Comparison of ENCODE assay signal across 8 mouse cellular contexts in genomic region chr2:180919913-180920809, GRCm38 (mm10). TPM values are rescaled to one million over a fixed set of nuclear protein-coding genes. Genes with fewer than 3 reads are reported as not detected.
A peak's percentile ranks its signal among the peaks of the same experiment; 100 is the strongest.
DNase-seq lines count a peak whose midpoint lies in the region; ATAC-seq and TF ChIP-seq lines count a peak whose summit lies in the region.

No protein-coding gene starts in this region.

- no peak for TF ChIP-seq CTCF in layer of hippocampus, adult 2 months (conservative IDR thresholded peaks at IDR 0.05)
- TF ChIP-seq CTCF in gastrocnemius, adult 2 months (IDR thresholded peaks at IDR 0.05) = no peak

- H3K4me3 ChIP-seq in layer of hippocampus, adult 2 months = peak overlapping the region; percentile 97
- peak overlapping the region; percentile 100 for H3K4me3 ChIP-seq in gastrocnemius, adult 2 months

- intact Hi-C loops in gastrocnemius, adult 2 months (cut with DNase I) = no loop called here

- ATAC-seq in megakaryocyte, adult 5-6 weeks (ENCODE audit: poor library complexity, severe bottlenecking) = peak; percentile 36

- H3K27ac ChIP-seq in layer of hippocampus, adult 2 months = peak overlapping the region; percentile 81
- peak overlapping the region; percentile 93 for H3K27ac ChIP-seq in gastrocnemius, adult 2 months

- no peak for DNase-seq in layer of hippocampus, adult 2 months (ENCODE audit: low spot score in 2 of 2)
- DNase-seq in layer of hippocampus, adult 9-10 months (ENCODE audit: low spot score) = no peak
- DNase-seq in R1 (ENCODE audit: low read depth, low spot score) = peak; percentile 38
- DNase-seq in gastrocnemius, adult 2 months = no peak
- DNase-seq in kidney, postnatal 10 days = peak; percentile 58
- peak; percentile 43 to 80 for DNase-seq in spleen, postnatal 4 days (ENCODE audit: low spot score in 2 of 2)
- no peak for DNase-seq in embryo, embryonic 10.5 days (ENCODE audit: low spot score)

RNA-seq across cellular contexts. Expression of gene Ythdf1, which starts 0.6 kb away (rescaled TPM):
- 10 to 100 TPM; 54.1 to 54.2 TPM for total RNA-seq in layer of hippocampus, adult 2 months (2021)
- 10 to 100 TPM; 41.9 to 42.1 TPM for total RNA-seq in gastrocnemius, adult 2 months (2021)
- total RNA-seq in megakaryocyte, adult 5-6 weeks (2015) = 54.2 and 55.4 TPM in 2 replicates
- 24.1 and 26.0 TPM in 2 replicates for total RNA-seq in megakaryocyte, adult 5-6 weeks (2017)

RNA-seq across cellular contexts. Expression of gene Birc7, which starts 8.7 kb away (rescaled TPM):
- not detected for total RNA-seq in layer of hippocampus, adult 2 months (2021)
- not detected for total RNA-seq in gastrocnemius, adult 2 months (2021)
- not detected in 2 replicates for total RNA-seq in megakaryocyte, adult 5-6 weeks (2015)
- total RNA-seq in megakaryocyte, adult 5-6 weeks (2017) = not detected in 2 replicates

RNA-seq across cellular contexts. Expression of gene Nkain4, which starts 34.3 kb away (rescaled TPM):
- total RNA-seq in layer of hippocampus, adult 2 months (2021) = 10 to 100 TPM; 54.3 to 55.1 TPM
- total RNA-seq in gastrocnemius, adult 2 months (2021) = under 1 TPM in 1 of 2 experiments, not detected in 1; 0.78 TPM
- total RNA-seq in megakaryocyte, adult 5-6 weeks (2015) = not detected in 2 replicates
- not detected in 2 replicates for total RNA-seq in megakaryocyte, adult 5-6 weeks (2017)

RNA-seq across cellular contexts. Expression of gene Arfgap1, which starts 46.9 kb away (rescaled TPM):
- 100 to 1,000 TPM; 139 to 144 TPM for total RNA-seq in layer of hippocampus, adult 2 months (2021)
- 10 to 100 TPM; 32.5 to 38.5 TPM for total RNA-seq in gastrocnemius, adult 2 months (2021)
- total RNA-seq in megakaryocyte, adult 5-6 weeks (2015) = 16.5 and 18.7 TPM in 2 replicates
- total RNA-seq in megakaryocyte, adult 5-6 weeks (2017) = 34.8 and 35.0 TPM in 2 replicates

Comparison
In these comparisons a context has a peak if more than half of its experiments do, and no peak if none do; other contexts are left out.
1. DNase-seq: peak in R1 (single experiment), kidney, postnatal 10 days (single experiment) and spleen, postnatal 4 days (2 of 2); none in layer of hippocampus, adult 2 months (0 of 2), layer of hippocampus, adult 9-10 months (single experiment), gastrocnemius, adult 2 months (single experiment) and embryo, embryonic 10.5 days (single experiment).
2. RNA of gene Nkain4, which starts 34.3 kb away (total RNA-seq): 54.3 to 55.1 TPM in layer of hippocampus, adult 2 months; 0.78 TPM in gastrocnemius, adult 2 months and not detected in megakaryocyte, adult 5-6 weeks; every median in the first group is over 10 times any median in the second.